Mouse (Mus musculus): Measurements from ENCODE around the gene Jmjd8.
"Not testable (repeated sequence)": the region's sequence is repeated elsewhere in the genome, so short reads cannot be mapped to it uniquely, and the experiment has no call there.

The Jmjd8 gene

DNA sequence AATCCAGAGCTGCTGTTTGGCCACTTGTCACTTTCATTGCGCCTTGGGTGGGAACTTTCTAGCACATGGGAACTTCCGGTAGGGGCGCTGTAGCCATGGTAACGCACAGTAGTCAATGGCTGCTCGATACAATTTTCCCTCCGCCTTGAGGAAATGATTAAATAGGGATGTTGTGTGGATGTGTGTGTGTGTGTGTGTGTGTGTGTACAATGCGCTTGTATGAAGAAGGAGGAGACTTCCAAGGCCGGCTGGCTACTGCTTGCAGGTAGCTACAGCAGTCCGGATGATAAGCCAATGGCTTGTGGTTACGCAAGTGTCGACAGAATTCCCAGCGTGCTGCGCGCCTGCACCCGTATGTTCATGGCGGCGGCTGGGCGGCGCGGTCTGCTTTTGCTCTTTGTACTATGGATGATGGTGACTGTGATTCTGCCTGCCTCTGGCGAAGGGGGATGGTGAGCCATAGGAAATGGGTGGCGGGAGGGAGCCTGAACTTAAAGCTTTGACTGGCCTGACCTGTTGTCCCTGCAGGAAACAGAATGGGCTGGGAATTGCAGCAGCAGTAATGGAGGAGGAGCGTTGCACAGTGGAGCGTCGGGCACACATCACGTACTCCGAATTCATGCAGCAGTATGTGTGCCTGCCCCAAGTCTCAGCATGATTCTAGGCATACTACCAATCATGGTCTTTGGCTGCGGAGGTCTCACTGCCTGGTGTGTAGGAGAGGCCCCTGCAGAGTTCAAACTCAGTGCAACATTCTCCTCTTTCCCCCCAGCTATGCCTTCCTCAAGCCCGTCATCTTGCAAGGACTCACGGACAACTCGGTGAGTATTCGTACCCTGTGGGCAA, at the start of gene Jmjd8:
TSS of gene Jmjd8 (plus strand) at position 156 of the 846 bp plus-strand sequence.
- peak; percentile 81 for DNase-seq

DNA sequence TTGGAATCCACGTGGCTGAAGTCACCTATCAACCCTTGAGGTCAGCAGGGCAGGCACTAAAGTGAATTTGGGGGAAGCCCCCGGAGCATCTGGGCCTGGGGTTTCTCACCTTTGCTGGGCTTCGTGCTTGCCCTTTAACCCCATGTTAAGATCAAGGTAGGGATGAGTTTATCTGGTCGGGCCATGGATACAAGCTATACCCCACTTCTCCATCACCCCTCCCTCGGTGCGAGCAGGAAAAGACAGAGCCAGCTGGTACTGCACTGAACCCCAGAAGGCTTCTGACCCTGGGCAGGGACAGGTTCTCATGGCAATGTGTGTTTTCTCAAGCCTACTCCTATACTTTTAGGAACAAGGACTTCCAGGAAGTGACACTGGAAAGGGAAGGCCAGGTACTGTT, 47.3 kb upstream of the Jmjd8 start:
- no peak for DNase-seq

DNA sequence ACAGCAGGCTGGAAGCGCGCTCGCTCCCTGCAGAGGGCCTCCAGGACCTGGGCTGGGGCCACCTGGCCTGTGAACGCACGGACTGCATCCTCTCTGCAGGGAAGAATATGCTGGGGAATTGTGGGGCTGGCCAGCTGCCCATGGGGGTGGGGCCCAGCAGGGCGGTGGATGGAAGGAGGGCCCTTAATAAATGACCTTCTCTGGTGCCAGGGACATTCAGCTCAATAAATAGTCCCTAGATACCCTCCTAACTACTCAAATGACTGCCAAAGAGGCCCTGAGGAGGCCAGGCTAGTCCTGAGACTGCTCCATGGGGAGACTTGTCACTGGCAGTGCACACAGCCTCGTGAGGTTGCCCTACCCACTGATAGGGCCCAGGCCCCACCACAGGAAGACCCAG, 45.6 kb upstream of the Jmjd8 start:
- no peak for DNase-seq

DNA sequence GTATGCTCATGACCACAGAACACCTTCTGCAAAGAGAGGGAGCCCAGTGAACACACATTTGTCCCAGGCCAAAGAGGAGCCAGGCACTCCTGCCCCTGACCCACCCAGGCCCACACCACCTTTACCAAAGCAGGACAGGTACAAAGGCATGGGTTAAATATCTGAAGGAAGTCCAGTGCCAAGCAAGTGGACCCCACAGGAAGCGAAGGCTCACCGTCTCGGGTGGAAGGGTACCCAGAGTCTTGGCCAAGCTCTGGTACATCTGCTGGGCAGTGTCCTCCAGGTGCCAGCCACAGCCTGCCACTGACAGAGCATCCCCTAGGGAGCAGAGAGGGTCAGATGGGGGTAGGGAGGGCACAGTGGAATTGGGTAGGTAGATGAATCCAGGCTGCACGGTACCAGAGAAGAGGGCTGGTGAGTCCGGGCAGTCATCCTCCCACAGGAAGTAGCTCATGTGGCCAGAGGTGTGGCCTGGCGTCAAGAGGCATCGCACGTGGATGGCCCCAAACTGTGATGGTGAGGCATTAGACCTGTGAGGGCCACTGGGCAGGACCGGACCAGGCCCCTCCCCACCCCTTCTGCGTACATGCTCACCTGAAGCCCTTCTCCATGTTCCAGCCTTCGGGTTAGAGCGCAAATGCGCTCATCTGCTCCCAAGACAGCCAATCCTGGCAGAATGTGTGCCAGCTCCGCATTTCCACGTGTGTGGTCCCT, 44.6 kb upstream of the Jmjd8 start:
- no peak for DNase-seq

DNA sequence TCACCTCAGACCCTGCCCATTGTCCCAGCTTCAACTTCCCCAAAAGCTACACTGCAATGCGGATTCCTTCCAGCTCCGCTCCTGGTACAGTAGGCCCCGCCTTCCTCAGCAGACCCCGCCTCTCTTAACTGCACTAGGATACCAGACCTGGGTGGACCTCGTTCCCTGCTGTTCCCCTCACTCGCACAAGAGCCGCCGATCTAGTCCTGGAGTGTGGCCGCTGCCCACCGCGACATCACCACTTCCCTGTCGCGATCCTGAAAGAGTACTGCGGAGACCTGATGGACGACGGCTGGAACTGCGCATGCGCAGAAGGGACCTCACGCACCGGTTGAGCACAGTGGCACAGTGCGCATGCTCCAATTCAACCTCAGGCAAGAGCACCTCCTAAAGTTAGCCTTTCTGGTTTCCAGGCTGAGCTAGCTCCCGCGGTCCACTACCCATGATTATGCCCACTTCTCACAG, 43.4 kb upstream of the Jmjd8 start, which contains the start of gene Haghl:
TSS of gene Haghl (minus strand) at position 393 of the 465 bp plus-strand sequence.
- peak; percentile 96 for DNase-seq

DNA sequence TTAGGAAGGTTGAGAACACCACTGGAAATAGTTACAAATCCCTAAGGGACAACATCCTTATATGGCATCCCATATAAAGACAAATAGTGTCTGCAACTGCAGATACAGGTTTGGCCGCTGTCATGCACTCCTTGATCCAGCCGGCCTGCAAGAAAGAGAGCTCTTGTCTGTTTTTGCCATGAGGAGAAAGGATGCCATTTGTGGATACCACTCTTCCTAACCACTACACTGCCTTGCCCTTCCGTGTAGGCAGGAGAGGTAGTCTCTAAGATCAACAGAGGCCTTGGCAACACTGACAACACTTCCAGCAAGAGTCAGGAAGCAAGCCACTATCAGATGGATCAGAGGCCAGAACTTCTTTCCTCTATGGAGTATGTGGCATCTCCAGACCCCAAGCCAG, 42.4 kb upstream of the Jmjd8 start, which contains the start of gene Ccdc78:
TSS of gene Ccdc78 (plus strand) at position 301 of the 400 bp plus-strand sequence.
- no peak for DNase-seq

DNA sequence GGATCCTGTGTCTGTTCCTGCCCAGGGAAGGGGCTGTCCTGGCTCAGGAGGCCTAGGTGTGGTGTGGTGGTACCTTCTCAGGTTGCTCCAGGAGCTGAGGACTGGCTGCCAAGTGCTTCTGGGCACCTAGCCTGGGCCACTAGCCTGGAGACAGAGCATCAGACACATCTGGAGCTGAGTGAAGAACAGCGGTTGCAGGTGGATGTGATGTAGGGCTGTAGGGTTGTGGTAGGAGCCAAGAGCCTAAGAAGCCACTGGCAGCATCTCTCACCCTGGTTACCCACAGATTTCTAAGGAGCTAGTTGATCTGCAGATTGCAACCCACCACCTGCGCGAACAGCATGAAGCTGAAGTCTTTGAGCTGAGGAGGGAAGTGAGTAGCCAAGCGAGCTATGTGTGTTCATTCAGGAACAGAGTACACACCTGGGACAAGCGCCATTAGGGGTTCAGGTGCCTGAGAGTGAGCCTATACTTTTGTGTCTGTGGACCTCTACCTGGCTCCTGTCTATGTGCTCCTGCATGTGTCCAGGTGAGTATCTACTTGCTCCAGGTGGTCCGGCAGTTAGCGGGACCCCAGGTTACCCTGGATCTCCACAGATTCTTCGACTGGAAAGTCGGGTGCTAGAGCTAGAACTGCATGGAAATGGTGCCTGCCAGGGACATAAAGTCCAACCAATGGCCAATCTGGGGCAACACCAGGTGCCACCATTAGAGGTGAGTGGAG, 41.7 kb upstream of the Jmjd8 start:
- DNase-seq = no peak

DNA sequence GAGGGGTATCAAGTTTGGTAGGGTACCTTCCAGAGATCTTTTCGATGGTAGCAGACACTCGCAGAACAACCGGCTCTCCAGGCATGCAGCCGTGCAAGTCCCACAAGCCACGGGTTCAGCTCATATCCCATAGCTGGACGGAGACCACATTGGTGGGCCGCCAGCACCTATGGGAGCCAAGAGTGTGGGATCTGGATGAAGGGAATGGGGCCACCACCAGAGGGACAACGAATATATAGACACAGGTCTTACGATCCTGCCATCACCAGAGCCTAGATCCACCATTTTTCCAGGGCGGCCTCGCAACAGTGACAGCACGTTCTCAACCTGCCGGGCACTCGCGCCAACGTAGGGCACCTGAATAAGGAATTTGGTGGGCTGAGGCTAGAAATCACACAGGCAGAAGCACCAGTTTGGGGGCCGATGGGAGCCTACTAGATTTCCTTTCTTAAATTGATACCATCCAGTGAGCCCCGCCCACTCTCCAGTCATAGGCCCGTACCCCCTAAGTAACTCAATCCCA, 37.3 kb upstream of the Jmjd8 start:
- no peak for DNase-seq

DNA sequence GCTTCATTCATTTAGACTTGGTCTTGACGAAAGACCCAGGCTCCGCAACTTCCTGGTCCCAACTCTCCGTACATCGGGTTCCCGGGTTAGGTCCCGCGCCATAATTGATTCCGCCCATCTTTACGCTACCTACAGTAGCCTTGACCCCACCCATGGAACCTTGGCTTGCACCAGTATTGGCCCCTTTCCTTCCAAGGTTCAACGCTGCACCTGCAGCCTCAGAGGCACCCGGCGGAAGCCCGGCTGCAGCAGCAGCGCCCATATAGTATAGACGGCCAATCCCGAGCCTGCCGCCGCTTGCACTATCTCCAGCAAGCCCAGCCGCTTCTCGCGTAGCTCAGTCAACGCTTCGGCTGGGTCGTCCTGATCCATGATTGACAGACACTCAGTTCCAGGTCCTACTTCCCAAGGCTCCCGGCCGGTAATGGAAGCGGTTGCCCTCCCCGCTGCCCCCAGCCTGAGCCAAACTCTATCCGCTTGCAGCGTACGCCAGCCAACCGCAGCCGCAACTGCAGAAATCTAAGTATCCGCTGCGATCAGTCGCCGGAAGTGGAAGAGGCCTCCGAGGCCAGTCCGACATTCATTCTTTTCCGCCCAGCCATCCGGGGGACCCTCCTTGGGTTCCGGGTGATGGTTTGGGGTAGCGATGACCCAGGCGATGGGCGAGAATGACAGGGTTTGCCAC, 36.7 kb upstream of the Jmjd8 start:
- DNase-seq = peak; percentile 94

DNA sequence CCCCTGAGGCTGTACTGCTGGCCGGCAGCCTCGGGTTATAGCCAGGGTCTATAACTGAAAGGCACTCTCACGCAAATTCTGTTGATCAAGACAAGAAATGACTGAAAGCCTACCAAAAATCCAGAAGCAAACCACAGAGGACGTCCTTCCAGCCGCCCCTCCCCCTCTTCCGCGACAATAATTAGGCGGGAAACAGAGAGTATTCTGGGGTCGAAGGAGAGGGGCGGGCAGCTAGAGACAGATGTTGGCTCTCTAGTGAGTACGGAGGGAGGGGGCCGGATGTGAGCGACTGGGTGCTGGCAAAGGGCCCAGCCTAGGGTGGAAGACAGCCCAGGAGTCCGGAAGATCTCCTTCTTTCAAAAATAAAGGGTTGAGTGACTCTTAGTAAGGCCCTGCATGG, 36.1 kb upstream of the Jmjd8 start, which contains the start of gene Fam173a:
TSS of gene Fam173a (minus strand) at position 287 of the 400 bp plus-strand sequence.
- DNase-seq = peak; percentile 92

DNA sequence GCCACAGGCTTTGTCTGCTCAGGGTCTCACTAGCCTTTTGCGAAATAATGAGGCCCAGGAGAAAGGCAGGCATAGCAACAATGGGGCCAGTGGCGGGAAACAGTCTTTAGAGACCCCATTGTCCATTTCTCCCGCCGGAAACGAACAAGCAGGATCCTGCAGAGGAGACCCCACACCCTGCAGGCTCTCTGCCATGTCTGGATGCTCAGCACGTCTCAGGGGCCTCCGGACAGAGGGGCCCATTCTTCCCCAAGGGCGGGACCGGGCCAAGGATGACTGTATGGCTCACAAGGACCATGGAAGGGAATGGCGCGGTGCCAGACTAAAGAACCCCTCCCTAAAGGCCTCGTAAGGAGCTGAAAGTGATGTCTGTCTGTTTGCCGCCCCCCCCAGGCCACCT, 34.5 kb upstream of the Jmjd8 start:
- no peak for DNase-seq

DNA sequence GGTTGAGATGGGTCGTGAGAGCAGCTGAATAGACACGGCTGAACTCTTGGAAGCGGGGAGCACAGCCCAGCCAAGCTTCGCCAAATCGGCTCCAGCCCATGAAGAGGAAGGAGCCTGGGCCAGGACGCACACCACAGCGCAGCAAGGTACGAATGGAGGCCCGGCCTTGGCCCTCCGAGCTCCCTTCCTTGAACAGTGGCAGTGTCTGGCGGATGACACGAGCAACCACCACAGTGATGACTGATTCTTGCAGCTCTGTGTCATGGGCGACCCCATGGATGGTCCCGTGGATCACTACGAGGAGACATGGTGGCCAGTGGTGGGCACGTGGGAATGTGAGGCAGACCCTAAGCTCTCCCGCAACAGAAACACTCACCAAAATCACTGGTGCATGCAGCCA, 33.7 kb upstream of the Jmjd8 start:
- DNase-seq = no peak

DNA sequence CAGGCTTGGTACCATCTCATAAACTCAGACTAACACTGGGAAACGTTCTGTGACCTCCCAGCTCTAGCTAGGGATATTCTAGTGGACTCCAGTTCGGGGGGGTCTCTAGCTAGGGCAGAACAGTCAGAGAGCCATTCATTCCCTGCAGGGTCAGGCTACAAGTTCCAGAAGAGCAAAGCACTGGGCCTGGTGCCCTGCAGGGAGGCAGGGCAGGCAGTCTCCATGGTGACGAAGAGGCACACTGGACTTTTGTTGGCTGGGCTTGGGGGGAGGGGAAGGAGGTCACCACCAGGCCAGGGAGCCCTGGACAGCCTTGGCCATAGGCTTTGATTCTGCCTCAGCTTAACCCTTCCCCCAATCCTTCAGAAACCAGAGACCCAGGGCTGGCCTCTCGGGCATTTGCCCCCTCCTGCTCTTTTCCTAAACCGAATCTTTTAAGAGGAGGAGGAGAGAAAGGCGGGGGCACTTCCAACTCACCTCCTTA, 33.0 kb upstream of the Jmjd8 start, which contains the start of gene AC134908.4:
TSS of gene AC134908.4 (minus strand) at position 51 of the 484 bp plus-strand sequence.
- DNase-seq = no peak

DNA sequence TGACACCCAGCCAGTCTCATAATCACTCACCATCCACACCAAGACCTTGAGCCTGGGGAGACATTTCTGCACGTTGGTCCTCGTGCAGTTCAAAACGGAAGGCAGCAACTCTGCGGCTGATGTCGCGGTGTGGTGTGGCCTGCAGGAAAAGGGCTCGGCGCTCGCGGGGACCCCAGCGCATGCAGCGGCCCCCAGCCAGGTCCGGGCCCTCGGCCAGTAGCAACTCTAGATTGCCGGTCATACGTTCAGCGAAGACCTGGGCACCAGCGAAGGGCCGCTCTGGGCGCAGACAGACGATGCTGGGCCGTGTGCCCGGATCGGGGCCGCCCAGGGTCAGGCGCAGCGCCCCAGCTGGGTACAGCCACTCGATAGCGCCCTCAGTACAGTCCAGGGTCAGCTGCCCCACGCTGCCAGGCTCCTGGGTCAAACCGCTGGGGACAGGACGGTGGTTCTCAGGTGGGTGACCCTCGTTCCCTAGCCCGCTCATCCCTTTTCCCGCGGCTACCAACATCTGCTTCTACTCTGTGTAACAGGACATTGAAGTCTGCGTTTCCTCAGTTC, 32.4 kb upstream of the Jmjd8 start:
- DNase-seq = peak; percentile 25

DNA sequence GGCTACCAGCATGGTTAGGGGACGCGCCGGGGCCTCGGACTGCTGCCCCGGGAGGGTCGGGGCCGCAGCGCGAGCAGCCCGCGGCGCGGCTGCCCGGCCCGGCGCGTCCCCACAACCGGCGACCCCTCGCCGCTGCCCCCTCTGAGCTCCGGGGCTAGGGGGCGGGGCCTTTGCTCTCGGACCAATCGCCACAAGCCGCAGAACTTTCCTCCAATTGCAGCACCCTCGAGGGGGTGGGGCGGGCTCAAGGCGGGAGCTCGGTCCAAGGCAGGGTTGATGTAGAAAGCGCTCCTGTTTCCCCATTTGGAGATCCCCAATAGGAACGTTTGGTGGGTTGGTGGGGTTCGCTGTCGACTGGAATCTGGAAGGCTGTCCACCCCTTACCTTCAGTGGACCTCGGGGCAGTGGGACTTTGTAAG, 31.7 kb upstream of the Jmjd8 start, which contains the start of gene Metrn:
TSS of gene Metrn (minus strand) at position 186 of the 419 bp plus-strand sequence.
- DNase-seq = peak; percentile 94

DNA sequence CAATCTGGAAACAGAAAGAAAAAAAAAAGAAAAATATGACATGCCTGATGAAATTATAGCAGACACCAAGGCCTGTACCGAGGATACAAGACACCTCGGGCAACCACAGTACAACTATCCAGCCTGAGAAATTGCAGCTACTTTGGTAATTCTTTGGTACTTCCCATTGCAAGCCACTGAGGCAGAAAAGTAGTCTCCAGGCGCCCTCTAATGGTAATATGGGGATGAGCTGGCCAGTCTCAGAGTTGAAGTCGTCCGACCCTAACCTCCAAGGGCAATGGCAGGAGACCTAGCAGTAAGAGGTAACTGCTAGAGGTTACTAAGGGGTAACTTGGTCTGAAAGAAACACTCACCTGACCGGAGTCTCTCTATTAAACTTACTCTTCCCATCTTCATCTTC, 27.6 kb upstream of the Jmjd8 start:
- DNase-seq = peak; percentile 82

DNA sequence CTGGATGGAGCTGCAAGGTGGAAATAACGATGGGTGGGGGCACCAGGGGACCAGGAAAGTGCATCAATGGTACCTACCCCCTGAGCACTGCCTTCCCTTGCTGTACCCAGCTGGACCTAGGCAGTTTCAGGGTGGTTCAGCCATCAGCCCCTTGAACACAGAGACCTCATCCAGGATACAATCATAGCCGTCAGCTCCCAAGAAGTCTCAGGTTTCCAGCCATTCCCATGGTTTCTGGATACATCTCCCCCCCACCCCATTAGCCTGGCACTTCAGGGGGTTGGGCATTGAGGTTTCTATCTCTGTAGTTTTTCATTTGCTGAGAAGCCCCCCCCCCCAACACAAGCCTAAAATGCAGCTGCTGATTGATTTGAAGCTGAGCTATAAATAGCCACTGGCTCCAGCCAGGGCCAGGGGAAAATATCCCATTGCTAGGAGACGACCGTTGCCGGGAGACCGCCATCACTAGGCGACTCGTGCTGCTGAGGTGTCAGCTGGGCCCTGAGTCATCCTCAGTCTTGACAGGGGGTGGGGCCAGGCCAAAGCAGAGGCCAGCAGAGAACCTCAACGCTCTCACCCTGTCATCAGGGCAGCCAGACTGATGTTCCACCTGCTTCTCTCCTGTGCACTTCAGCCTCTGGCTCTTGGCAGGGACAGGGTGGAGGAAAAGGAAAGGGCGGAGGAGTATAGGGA, 25.7 kb upstream of the Jmjd8 start:
- DNase-seq = peak; percentile 52

DNA sequence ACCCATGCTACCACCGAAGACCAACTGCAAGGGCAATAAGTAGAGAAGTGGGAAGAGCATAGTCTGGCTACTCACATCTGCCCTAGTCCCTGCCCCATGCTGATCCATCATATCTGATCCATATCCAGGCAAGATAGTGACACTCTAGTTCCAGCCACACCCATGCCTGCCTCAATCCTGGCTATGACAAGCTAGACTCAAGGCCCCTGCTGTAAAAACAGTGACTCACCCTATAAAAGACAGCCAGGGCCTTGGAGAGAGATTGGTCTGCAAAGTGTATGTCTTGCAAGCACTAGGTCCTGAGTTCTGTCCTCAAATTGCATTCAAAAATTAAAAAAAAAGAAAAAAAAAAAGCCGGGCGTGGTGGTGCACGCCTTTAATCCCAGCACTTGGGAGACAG, 22.2 kb upstream of the Jmjd8 start:
- no peak for DNase-seq

DNA sequence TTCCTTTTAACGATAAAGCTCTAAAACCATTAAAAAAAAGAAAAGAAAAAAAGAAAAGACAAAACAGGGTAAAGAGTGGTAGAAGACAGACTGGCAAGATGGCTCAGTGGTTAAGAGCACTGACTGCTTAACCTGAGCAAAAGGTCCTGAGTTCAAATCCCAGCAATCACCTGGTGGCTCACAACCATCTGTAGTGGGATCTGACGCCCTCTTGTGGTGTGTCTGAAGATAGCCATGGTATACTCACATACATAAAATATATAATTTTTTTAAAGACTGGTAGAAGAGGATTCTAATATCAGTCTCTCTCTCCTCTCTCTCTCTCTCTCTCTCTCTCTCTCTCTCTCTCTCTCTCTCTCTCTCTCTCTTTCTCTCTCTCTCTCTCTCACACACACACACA, 21.2 kb upstream of the Jmjd8 start:
- not testable (repeated sequence) for DNase-seq

DNA sequence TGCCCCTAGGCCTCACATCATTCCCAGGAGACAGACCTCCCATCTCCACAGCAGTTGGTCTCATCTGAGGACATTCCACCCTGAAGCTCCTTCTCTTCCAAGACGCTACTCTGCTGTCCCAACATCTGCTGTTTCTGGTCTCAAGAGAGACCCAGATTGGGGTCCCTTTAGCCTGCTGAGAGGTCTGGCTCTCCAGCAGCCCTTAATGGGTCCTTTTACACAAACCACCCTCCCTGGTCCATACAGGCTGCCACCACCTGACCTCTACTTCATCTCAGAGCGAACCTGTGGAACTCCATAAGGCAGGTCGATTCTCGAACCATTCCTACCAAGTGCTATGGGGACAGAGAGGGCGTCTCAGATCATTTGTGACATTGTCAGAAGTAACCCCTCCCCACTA, 20.6 kb upstream of the Jmjd8 start:
- DNase-seq = no peak
